Mouse (Mus musculus): ENCODE results near the gene Smarcd2.

DNA sequence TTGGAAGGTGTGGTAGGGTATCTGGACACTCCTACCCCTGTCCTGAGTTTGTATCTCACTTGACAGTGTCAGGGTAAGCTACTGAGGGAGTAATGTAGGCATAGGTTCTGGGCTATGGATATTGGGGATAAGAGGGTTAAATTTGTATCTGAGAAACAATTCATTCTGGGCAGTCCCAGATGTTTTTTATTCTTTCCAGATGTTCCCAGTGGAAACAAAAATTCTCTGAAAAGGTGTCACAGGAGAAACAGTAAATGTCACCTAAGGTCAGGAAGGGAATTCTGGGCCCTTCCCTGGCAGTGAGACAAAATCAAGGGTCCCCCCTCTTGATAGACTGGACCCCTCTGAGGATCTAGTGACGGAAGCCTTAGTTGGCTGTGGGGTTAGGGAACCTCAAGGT lies 43.6 kb upstream of the Smarcd2 start:
- TF ChIP-seq CTCF (conservative IDR thresholded peaks at IDR 0.05; ENCODE audit: insufficient read depth, insufficient read length, low read depth, low read length) (no peak), POLR2A (IDR thresholded peaks at IDR 0.05; ENCODE audit: low read depth, low read length) (no peak)
